Mouse (Mus musculus) testis, adult 2 months (tissue): ENCODE data around the gene Rpl37a.

Experiments used
- CTCF ChIP-seq: fragments of 200-500 bp; IDR thresholded peaks from 2 replicates; pipeline ENCODE4 v1.5.1; 2012; ENCODE audit warnings: low read depth, mild to moderate bottlenecking, inconsistent platforms, low read length, moderate library complexity; ENCODE audit not compliant: control insufficient read depth, insufficient read depth, insufficient replicate concordance
- POLR2A ChIP-seq: fragments of 200-500 bp; IDR thresholded peaks from 2 replicates; pipeline ENCODE4 v1.6.1; 2012; ENCODE audit warnings: low read depth, mild to moderate bottlenecking, inconsistent platforms, low read length, moderate library complexity; ENCODE audit not compliant: control insufficient read depth

DNA sequence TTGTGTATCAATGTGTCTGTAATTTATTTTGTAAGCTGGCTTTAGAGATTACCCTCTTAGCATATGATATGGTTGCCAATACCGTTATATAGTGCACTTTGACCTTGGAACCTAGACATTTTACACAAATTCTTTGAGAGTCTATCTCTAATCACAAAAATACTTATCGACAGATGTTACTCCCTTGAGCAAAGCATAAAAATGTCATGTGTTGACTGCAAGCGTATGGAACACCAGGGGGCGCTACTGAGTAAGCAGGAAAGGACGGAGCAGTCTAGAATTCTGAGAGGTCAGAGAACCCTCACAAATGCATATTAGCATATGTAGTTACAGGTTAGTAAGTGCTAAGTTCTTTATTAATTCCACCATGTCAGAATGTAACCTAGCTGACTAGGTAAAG lies 5.8 kb downstream of the Rpl37a start:
- no peak for TF ChIP-seq POLR2A
- no peak for TF ChIP-seq CTCF
